Mouse (Mus musculus) gastrocnemius, postnatal 36 days (tissue): Measurements from ENCODE around the gene Gm49396. TPM values are rescaled to one million over a fixed set of nuclear protein-coding genes. Genes with fewer than 3 reads are reported as not detected.

Experiments
- DNase-seq, 2 experiments: peaks; one replicate each; pipeline ENCODE4 v3.0.0; 2022
- intact Hi-C: fragments of 180-260 bp; cut with DNase I; formaldehyde crosslinking; loops from one replicate; pipeline ENCODE4 v1.15.1; 2025
- microRNA-seq, 2 experiments: library from miRNA; unstranded; fragments of <30 nt; microRNA quantifications; one replicate each; pipeline ENCODE4 v1.2.0; 2021
- total RNA-seq, 2 experiments: library from RNA; stranded (reverse); gene quantifications; 2 replicates each; pipeline ENCODE4 v1.2.3; 2021

The Gm49396 gene
- total RNA-seq, 2 experiments from 2014 or later, result 1.8 TPM

- intact Hi-C loops, result no loop called here
- no peak for DNase-seq
Measured at GRCm38 (mm10) chr7:30602583-30602982, 39.4 kb downstream of the Gm49396 start.

GRCm38 (mm10) chr7:30604424-30604823 is 41.3 kb downstream of the Gm49396 start:
- no peak for DNase-seq
- intact Hi-C loops, result no loop called here

- intact Hi-C loops, result no loop called here
- DNase-seq, result no peak
Measured at GRCm38 (mm10) chr7:30604944-30605343, 41.8 kb downstream of the Gm49396 start.

- intact Hi-C loops, result no loop called here
Measured at GRCm38 (mm10) chr7:30607706-30608309, 44.7 kb downstream of the Gm49396 start.

GRCm38 (mm10) chr7:30608476-30608875 is 45.3 kb downstream of the Gm49396 start:
- intact Hi-C loops, result no loop called here
- no peak for DNase-seq

More at GRCm38 (mm10) chr7:30607706-30608309, 44.7 kb downstream of the Gm49396 start:
- DNase-seq, result peak in 1 of 2 experiments; percentile 26

GRCm38 (mm10) chr7:30610043-30610442 is 46.9 kb downstream of the Gm49396 start:
- intact Hi-C loops, result loop anchor here (2.0 kb wide), 1 partner anchor 19 kb away; no protein-coding TSS in a partner anchor
- no peak for DNase-seq

GRCm38 (mm10) chr7:30612654-30613402 is 49.7 kb downstream of the Gm49396 start, which contains the start of gene Upk1a:
Gene Upk1a, minus strand, starts transcription at chr7:30612847.
- no peak for DNase-seq
- intact Hi-C loops, result no loop called here

GRCm38 (mm10) chr7:30613529-30614112 is 50.5 kb downstream of the Gm49396 start:
- intact Hi-C loops, result loop anchor here (1.0 kb wide), 1 partner anchor 24 kb away; no protein-coding TSS in a partner anchor
- DNase-seq, result peak in 1 of 2 experiments; percentile 19

GRCm38 (mm10) chr7:30614454-30614853 is 51.3 kb downstream of the Gm49396 start:
- intact Hi-C loops, result loop anchor here (1.0 kb wide), 1 partner anchor 25 kb away; no protein-coding TSS in a partner anchor
- no peak for DNase-seq

- intact Hi-C loops, result no loop called here
- DNase-seq, result no peak
Measured at GRCm38 (mm10) chr7:30615049-30615760, 52.1 kb downstream of the Gm49396 start.

Small RNAs within 50 kb of the gene (microRNA-seq; reads per million reads assigned to microRNA genes)
- gene Gm38670, result 1.1 to 1.5 reads per million in 2 experiments
- 0 to 1.5 reads per million in 2 experiments for gene Mir3569

Other genes with a start within 250 kb of the Gm49396 start
- 1 to 10 TPM in 1 of 2 experiments, not detected in 1; 1.9 TPM for gene Syne4, start 248.5 kb upstream of the Gm49396 start, total RNA-seq
- under 1 TPM; 0.48 to 0.72 TPM for gene E130208F15Rik, start 241.6 kb upstream of the Gm49396 start, total RNA-seq
- gene Sdhaf1, start 239.4 kb upstream of the Gm49396 start, total RNA-seq, result 1 to 10 TPM; 6.9 to 7.3 TPM
- 1 to 10 TPM; 2.9 to 3.2 TPM for gene Lrfn3, start 200.6 kb upstream of the Gm49396 start, total RNA-seq
- 1 to 10 TPM; 2.9 to 5.7 TPM for gene Tyrobp, start 149.6 kb upstream of the Gm49396 start, total RNA-seq
- gene Hcst, start 143.5 kb upstream of the Gm49396 start, total RNA-seq, result under 1 TPM in 1 of 2 experiments, not detected in 1; 0.86 TPM
- gene Nfkbid, start 141.6 kb upstream of the Gm49396 start, total RNA-seq, result under 1 TPM; 0.12 to 0.20 TPM
- gene Aplp1, start 117.8 kb upstream of the Gm49396 start, total RNA-seq, result 1 to 10 TPM in 1 of 2 experiments, under 1 TPM in 1; 0.62 to 1.0 TPM
- gene Kirrel2, start 105.7 kb upstream of the Gm49396 start, total RNA-seq, result not detected
- not detected for gene Nphs1, start 105.0 kb upstream of the Gm49396 start, total RNA-seq
- gene Prodh2, start 69.7 kb upstream of the Gm49396 start, total RNA-seq, result not detected
- gene Arhgap33, start 28.3 kb upstream of the Gm49396 start, total RNA-seq, result 1 to 10 TPM in 1 of 2 experiments, under 1 TPM in 1; 0.49 to 1.0 TPM
- 1,000 to 10,000 TPM; 1,132 to 1,502 TPM for gene Hspb6, start 11.2 kb upstream of the Gm49396 start, total RNA-seq
- gene Proser3, start 11.0 kb upstream of the Gm49396 start, total RNA-seq, result 1 to 10 TPM; 3.3 to 8.2 TPM
- gene Lin37, start 3.5 kb upstream of the Gm49396 start, total RNA-seq, result 10 to 100 TPM in 1 of 2 experiments, 1 to 10 TPM in 1; 9.6 to 12.4 TPM
- gene U2af1l4, start within 50 bp of the Gm49396 start, total RNA-seq, result 10 to 100 TPM; 51.8 to 52.3 TPM
- gene Psenen, start 283 bp downstream of the Gm49396 start, total RNA-seq, result 10 to 100 TPM; 95.1 to 99.1 TPM
- under 1 TPM in 1 of 2 experiments, not detected in 1; 0.38 TPM for gene Igflr1, start 2.1 kb downstream of the Gm49396 start, total RNA-seq
- 10 to 100 TPM; 13.4 to 16.0 TPM for gene Kmt2b, start 25.4 kb downstream of the Gm49396 start, total RNA-seq
- gene Zbtb32, start 35.6 kb downstream of the Gm49396 start, total RNA-seq, result not detected
- not detected for gene Upk1a, start 49.5 kb downstream of the Gm49396 start, total RNA-seq
- 1,000 to 10,000 TPM; 1,738 to 1,902 TPM for gene Cox6b1, start 62.8 kb downstream of the Gm49396 start, total RNA-seq
- gene Etv2, start 72.5 kb downstream of the Gm49396 start, total RNA-seq, result not detected
- gene Rbm42, start 87.0 kb downstream of the Gm49396 start, total RNA-seq, result 10 to 100 TPM; 35.7 to 38.1 TPM
- 1 to 10 TPM; 2.9 to 3.2 TPM for gene Haus5, start 101.7 kb downstream of the Gm49396 start, total RNA-seq
- gene Pmis2, start 108.3 kb downstream of the Gm49396 start, total RNA-seq, result 1 to 10 TPM; 2.5 to 2.7 TPM
- not detected for gene 2200002J24Rik, start 135.6 kb downstream of the Gm49396 start, total RNA-seq
- gene Atp4a, start 148.9 kb downstream of the Gm49396 start, total RNA-seq, result under 1 TPM; 0.27 to 0.28 TPM
- 100 to 1,000 TPM; 251 to 273 TPM for gene Tmem147, start 166.2 kb downstream of the Gm49396 start, total RNA-seq
- gene Gapdhs, start 180.3 kb downstream of the Gm49396 start, total RNA-seq, result not detected
- 1 to 10 TPM; 1.7 to 3.9 TPM for gene Sbsn, start 188.1 kb downstream of the Gm49396 start, total RNA-seq
- gene Dmkn, start 200.4 kb downstream of the Gm49396 start, total RNA-seq, result under 1 TPM in 1 of 2 experiments, not detected in 1; 0.56 TPM
- gene Krtdap, start 224.6 kb downstream of the Gm49396 start, total RNA-seq, result not detected